Mouse (Mus musculus): ENCODE measurements at regions not wholly inside any gene's neighbourhood (a gene's known extent, or its start where the extent isn't known, plus 50 kb on each side); places are given as distances from the start of the nearest gene placed in this dataset.

GRCm38 (mm10) chr15:50246418-50247186 lies 3638.1 kb upstream of the Gm7489 start:
- TF ChIP-seq CTCF (IDR thresholded peaks at IDR 0.05; ENCODE audit: control insufficient read depth, insufficient read depth, insufficient read length) (no peak), USF1 (IDR thresholded peaks at IDR 0.05; ENCODE audit: low read depth) (no peak), MYOG (IDR thresholded peaks at IDR 0.05; ENCODE audit: control insufficient read depth, extremely low read depth, insufficient read length) (no peak), MAX (IDR thresholded peaks at IDR 0.05) (no peak), CEBPB (IDR thresholded peaks at IDR 0.05; ENCODE audit: low read depth) (no peak)

Measured in C2C12 (cell line).